Mouse (Mus musculus) stomach, embryonic 14.5 days (tissue): ENCODE data around the gene Amot. TPM values are rescaled to one million over a fixed set of nuclear protein-coding genes. Genes with fewer than 3 reads are reported as not detected.

Source experiments
- ATAC-seq: fragments of 200-750 bp; cut with Nextera tagmentation; 2 replicates; pipeline ENCODE4 v1.8.0; 2017; ENCODE audit warnings: low read depth, moderate TSS enrichment; ENCODE audit not compliant: insufficient number of reproducible peaks, insufficient read depth, low FRiP score
- H3K27ac ChIP-seq: fragments of 300-500 bp; sonication (generic); 2 replicates; pipeline ENCODE4 v1.5.1; 2014; ENCODE audit warnings: mild to moderate bottlenecking, low read length, moderate library complexity, mixed read lengths
- H3K27me3 ChIP-seq: fragments of 300-500 bp; sonication (generic); 2 replicates; pipeline ENCODE4 v1.6.1; 2014; ENCODE audit warnings: low read length, control low read depth, mixed read lengths; ENCODE audit not compliant: control insufficient read depth, insufficient read depth
- H3K36me3 ChIP-seq: fragments of 300-500 bp; sonication (generic); 2 replicates; pipeline ENCODE4 v1.6.1; 2014; ENCODE audit warnings: mild to moderate bottlenecking, control low read depth, low read length, moderate library complexity, mixed read lengths; ENCODE audit not compliant: control insufficient read depth, insufficient read depth
- H3K4me1 ChIP-seq: fragments of 300-500 bp; sonication (generic); 2 replicates; pipeline ENCODE4 v1.6.1; 2014; ENCODE audit warnings: low read length, control low read depth, mixed read lengths; ENCODE audit not compliant: control insufficient read depth, insufficient read depth
- H3K4me2 ChIP-seq: fragments of 300-500 bp; sonication (generic); replicated peaks from 2 replicates; pipeline ENCODE4 v1.6.1; 2014; ENCODE audit warnings: low read depth, low read length, control low read depth
- H3K4me3 ChIP-seq: fragments of 300-500 bp; sonication (generic); 2 replicates; pipeline ENCODE4 v1.5.1; 2014; ENCODE audit warnings: low read depth, low read length, control low read depth
- H3K9ac ChIP-seq: fragments of 300-500 bp; sonication (generic); replicated peaks from 2 replicates; pipeline ENCODE4 v1.6.1; 2014; ENCODE audit warnings: low read depth, mild to moderate bottlenecking, control low read depth, low read length, moderate library complexity, mixed read lengths
- H3K9me3 ChIP-seq: fragments of 300-500 bp; sonication (generic); 2 replicates; pipeline ENCODE4 v1.6.1; 2016; ENCODE audit warnings: low read depth, low read length, control low read depth; ENCODE audit not compliant: control insufficient read depth
- WGBS: fragments of 180-500 bp; shearing (Covaris S2); extraction: QIAGEN DNeasy Blood & Tissue Kit; methylation state at CpG from one replicate; pipeline ENCODE4 v1.1.7; 2014; 5-methylcytosine and 5-hydroxymethylcytosine counted together
- polyA plus RNA-seq: library from polyadenylated mRNA; unstranded; fragments of >200 nt; fragmentation: Nextera tagmentation; extraction: Ambion mirVana; gene quantifications from 2 replicates; pipeline ENCODE4 v1.2.1, GENCODE M21; 2014

Amot gene
- polyA plus RNA-seq = 17.6 TPM in 2 replicates

DNA sequence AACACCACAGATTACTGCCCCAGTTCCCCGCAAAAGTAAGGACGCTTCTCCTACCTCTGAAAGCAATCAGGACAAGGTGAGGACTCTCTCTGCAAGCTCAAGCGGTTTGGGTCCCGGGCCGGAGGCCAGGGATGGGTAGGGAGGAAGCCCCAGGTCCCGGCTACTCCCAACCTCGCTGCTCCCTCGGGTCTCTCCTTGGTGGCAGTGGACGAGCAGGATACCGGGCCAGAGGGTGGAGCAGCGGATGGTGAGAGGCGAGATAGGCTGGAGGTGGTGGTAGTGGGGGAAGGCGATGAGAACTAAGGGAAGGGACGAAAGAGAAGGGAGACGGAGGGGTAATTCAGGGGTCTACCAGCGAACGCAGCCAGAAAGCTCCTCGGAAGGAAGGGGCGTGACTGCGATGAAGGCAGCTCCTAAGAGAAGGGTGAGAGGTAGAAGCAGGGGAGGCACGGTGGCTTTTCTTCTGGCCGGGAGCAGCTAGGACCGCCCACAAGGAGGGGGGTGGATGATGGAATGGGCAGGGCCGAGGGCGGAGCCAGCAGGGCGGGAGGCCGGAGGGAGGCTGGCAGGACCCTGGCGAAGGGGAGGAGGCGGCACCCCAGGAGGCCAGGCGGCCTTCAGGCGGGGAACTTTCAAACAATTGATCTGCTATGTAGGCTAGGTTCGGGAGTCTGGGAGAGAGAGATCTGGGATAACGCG is at the start of gene Amot:
Amot (minus strand) TSS at position 465 of the 699 bp plus-strand sequence.
- peak within 1 kb of the TSS; percentile 72 for H3K27ac ChIP-seq
- H3K4me1 ChIP-seq = no peaks in the 10 kb centered on the region
- no peaks in the 10 kb centered on the region for H3K9me3 ChIP-seq
- 18% methylated on average over 33 of the region's 34 CpGs for WGBS
- H3K36me3 ChIP-seq = no peaks in the 10 kb centered on the region
- H3K27me3 ChIP-seq = no peaks in the 10 kb centered on the region
- peak within 1 kb of the TSS; percentile 45 for H3K4me2 ChIP-seq
- peak within 1 kb of the TSS; percentile 57 for H3K4me3 ChIP-seq
- peak; percentile 93 for ATAC-seq
- H3K9ac ChIP-seq = peak within 1 kb of the TSS; percentile 36

DNA sequence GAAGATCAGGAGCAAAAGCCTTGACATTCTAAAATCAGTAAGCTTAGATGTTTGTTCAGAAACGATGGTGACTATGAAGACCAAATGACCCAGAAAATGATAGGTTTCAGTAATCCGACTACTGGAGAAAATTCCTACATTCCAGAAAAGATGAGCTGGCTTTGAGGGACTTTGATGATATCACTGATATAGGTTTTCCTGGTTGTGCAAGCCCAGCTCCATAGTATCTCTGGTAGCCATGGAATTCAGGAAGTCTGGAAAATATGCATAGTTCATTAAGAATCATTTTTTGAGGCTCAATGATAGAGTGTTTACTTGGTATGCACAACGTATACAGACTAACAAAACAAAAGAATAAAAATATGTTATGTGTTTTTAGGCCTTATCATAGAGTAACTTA is 40.1 kb upstream of the Amot start:
- Histone ChIP-seq H3K27me3 (no peaks in the 10 kb centered on the region), H3K9ac (no peak overlapping the region), H3K4me3 (no peak overlapping the region), H3K4me2 (no peak overlapping the region), H3K36me3 (no peaks in the 10 kb centered on the region), H3K4me1 (no peaks in the 10 kb centered on the region), H3K27ac (no peak overlapping the region), H3K9me3 (no peaks in the 10 kb centered on the region)
- WGBS = 84% methylated on average over 3 of the region's 3 CpGs
- no peak for ATAC-seq

DNA sequence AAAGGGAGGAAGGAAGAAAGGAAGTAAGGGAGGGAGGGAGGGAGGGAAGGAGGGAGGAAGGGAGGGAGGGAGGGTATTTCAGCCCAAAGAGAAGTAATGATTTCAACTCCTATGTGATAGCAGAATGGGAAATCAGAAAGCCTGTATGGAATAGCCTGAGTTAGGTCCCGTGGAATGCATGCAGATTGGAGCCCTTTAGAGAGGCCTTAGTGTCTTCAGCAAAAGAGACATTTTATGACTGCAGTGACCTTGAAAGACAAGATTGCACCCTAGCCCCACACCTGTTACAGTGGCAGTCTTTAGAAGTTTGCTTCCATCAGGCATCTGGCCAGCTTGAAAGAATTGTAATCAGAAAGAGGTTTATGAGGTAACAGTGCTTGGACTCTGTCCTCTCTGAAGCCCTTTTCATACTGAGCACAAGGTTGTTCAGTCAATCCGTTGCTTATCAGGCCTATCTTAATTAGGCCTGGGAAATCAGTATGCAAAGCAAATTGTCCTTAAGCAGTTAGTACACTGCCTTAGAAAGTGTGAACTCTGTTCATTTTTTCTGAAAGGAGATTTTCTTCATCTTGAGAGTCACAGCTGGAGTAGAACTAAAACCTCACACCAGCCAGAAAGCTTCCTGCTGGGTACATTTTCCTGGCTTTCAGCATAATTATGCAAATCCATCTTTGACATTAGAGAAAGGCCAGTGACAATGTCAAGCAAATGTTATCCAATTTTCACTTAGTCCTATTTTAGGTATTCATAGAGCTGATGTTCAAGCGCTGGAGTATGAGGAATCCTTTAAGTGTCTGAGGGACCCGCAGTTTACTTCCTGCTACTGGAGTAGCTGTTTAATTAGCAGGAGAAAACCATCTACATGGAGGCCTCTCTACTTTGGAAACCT is 38.9 kb upstream of the Amot start:
- Histone ChIP-seq H3K4me1 (no peaks in the 10 kb centered on the region), H3K4me2 (no peak overlapping the region), H3K4me3 (no peak overlapping the region), H3K36me3 (no peaks in the 10 kb centered on the region), H3K9ac (no peak overlapping the region), H3K27me3 (no peaks in the 10 kb centered on the region), H3K9me3 (no peaks in the 10 kb centered on the region), H3K27ac (no peak overlapping the region)
- ATAC-seq = no peak
- WGBS = 72% methylated on average over 4 of the region's 4 CpGs

DNA sequence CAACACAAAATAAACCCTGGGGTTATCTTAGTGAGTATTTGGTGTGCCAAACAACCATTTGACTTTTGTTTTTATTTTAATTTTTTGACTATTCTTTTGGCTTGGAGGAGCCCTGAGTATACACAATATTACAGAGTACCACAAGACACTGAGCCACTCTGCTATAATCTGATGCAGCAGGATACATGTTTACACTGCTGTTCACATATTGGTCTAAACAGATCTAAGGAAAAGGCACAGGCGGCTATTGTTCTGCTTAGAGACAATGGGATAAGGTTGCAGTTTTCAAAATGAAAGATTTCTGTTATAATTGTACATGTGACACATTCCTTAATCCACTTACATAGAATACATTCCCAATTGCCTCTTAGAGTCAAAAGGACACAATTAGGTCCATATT is 36.1 kb upstream of the Amot start:
- H3K27me3 ChIP-seq = no peaks in the 10 kb centered on the region
- no peaks in the 10 kb centered on the region for H3K9me3 ChIP-seq
- H3K36me3 ChIP-seq = no peaks in the 10 kb centered on the region
- ATAC-seq = no peak
- no peak overlapping the region for H3K9ac ChIP-seq
- 81% methylated on average over 1 of the region's 1 CpGs for WGBS
- no peaks in the 10 kb centered on the region for H3K4me1 ChIP-seq
- no peak overlapping the region for H3K4me3 ChIP-seq
- no peak overlapping the region for H3K4me2 ChIP-seq
- H3K27ac ChIP-seq = no peak overlapping the region

DNA sequence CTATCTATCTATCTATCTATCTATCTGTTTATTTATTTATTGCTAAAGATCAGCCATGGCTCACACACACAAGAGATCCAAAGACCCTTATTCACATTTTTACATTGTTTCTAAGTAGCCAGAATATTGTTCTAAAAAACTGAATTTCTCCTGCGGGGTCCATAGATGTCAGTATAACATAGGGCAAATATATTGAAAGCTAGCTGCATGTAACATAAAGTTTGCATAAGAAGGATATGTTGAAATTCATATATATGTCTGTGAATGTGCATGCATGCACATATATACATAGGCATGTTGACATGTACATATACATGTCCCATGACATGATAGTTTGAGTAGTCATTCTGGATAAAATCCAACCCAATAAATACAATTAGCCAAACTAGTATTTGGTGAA is 35.3 kb upstream of the Amot start:
- 71% methylated on average over 1 of the region's 1 CpGs for WGBS
- Histone ChIP-seq H3K36me3 (no peaks in the 10 kb centered on the region), H3K27ac (no peak overlapping the region), H3K4me2 (no peak overlapping the region), H3K9me3 (no peaks in the 10 kb centered on the region), H3K4me1 (no peaks in the 10 kb centered on the region), H3K9ac (no peak overlapping the region), H3K4me3 (no peak overlapping the region), H3K27me3 (no peaks in the 10 kb centered on the region)
- no peak for ATAC-seq

DNA sequence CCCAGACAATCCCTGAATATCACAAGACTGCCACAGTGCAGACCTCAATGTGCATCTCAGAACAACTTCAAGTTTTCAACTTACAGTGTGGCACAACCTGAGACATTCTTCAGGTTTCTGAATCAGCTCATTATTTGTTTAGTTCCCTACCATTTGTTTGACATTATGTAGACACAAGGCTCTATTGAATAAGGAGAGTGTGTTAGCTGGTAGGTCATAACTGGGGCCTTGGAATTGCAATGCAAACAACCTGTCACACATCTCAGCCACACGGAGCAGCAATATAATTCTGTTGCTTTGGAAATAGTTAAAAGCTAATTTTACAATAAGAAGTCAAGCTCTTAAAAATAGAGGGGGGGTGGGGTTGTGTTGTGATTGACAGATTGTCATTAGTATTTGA is 24.6 kb upstream of the Amot start:
- Histone ChIP-seq H3K27me3 (no peaks in the 10 kb centered on the region), H3K27ac (no peak overlapping the region), H3K36me3 (no peaks in the 10 kb centered on the region), H3K4me1 (no peaks in the 10 kb centered on the region), H3K4me2 (no peak overlapping the region), H3K4me3 (no peak overlapping the region), H3K9me3 (no peaks in the 10 kb centered on the region), H3K9ac (no peak overlapping the region)
- 49% methylated on average over 1 of the region's 1 CpGs for WGBS
- 0 out of 2 replicates have a peak, but pooled peaks have one; percentile 53 for ATAC-seq

DNA sequence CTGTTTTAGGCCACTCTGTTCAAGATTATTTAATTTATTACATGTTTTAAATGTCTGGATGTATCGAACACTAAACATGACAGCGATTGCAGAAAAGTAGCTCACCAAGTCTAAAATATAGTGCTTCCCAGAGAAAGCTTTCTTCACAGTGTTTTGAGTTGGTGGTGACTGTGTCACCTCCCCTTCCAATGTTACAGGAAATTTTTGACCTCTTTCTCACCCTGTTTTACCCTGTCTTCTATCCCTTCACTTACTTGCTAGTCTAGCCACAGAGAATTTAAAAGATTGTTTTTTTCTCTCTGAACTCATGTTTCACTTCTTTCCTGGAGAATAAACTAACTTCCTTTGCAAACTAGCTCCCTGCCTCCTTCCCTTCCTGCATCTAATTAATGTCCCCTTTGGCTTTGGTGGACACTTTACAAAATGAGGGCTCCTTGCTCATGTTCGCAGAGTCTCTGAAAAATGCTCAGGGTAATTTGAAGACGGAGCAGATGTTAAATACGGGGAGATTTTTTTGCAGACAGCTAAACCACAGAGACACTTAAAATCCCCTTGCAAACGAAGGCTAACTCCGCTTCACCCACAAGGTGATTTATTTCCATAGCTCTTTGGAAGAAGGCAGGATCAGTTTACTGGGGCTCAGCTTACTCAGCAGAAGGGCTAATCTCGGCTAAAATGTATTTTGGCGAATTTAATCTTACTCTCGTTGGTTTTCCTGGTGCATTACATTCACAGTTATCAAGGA is 11.5 kb upstream of the Amot start:
- no peak overlapping the region for H3K9ac ChIP-seq
- H3K4me2 ChIP-seq = no peak overlapping the region
- H3K27me3 ChIP-seq = no peaks in the 10 kb centered on the region
- peak overlapping the region; percentile 45; the same call in 1 of the 2 replicates for H3K27ac ChIP-seq
- no peaks in the 10 kb centered on the region for H3K9me3 ChIP-seq
- WGBS = 42% methylated on average over 10 of the region's 10 CpGs
- H3K4me3 ChIP-seq = no peak overlapping the region
- no peak for ATAC-seq
- H3K4me1 ChIP-seq = 0 out of 2 replicates have a peak, but pooled peaks cover 3% of the 10 kb centered on the region
- no peaks in the 10 kb centered on the region for H3K36me3 ChIP-seq

DNA sequence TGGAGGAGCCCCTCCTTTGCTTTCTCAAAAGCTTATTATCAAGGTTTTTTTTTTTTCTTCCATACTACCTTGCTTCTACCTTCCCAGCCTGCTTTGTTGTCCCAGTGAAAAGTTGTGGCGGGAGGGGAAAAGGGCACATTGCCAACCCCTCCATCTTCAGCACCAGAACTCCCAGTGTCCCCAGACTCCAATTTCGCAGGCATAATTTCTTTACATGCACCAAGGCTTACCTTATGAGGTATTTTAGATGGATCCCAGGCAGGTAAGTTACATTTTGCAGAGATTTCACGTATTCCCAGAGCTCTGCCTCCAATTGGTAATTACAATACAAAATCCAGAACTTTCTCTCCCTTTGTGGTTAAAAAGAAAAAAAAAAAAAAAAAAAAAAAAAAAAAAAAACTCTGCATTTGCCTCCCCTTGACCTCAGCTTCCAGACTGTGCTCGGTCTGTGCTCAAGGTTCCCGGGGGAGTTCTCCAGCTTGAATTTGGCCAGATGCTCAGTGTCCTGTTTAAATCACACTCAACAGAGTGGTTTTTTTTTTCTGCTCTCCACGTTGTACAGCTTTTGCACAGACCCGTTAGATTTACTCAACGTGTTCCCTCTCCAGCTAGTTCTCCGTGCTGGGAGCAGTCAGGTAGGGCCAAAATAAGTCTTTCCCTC is 10.6 kb upstream of the Amot start:
- no peaks in the 10 kb centered on the region for H3K36me3 ChIP-seq
- H3K9me3 ChIP-seq = no peaks in the 10 kb centered on the region
- H3K4me3 ChIP-seq = no peak overlapping the region
- H3K27me3 ChIP-seq = no peaks in the 10 kb centered on the region
- H3K9ac ChIP-seq = no peak overlapping the region
- H3K4me1 ChIP-seq = 0 out of 2 replicates have a peak, but pooled peaks cover 3% of the 10 kb centered on the region
- H3K27ac ChIP-seq = peak overlapping the region; percentile 45; the same call in 1 of the 2 replicates
- ATAC-seq = no peak
- no peak overlapping the region for H3K4me2 ChIP-seq
- WGBS = 32% methylated on average over 9 of the region's 9 CpGs
